Mouse (Mus musculus): ENCODE data around the gene 4930503B20Rik.

GRCm38 (mm10) chr3:146615496-146615895 lies 35.6 kb downstream of the 4930503B20Rik start, which contains the start of gene Dnase2b:
- TF ChIP-seq CTCF (conservative IDR thresholded peaks at IDR 0.05; ENCODE audit: insufficient read depth, insufficient read length, low read depth, low read length) (no peak), POLR2A (IDR thresholded peaks at IDR 0.05; ENCODE audit: low read depth, low read length) (no peak)
